Mouse (Mus musculus) hindbrain, embryonic 15.5 days (tissue): ENCODE measurements at regions not wholly inside any gene's neighbourhood (a gene's known extent, or its start where the extent isn't known, plus 50 kb on each side); places are given as distances from the start of the nearest gene placed in this dataset.

Experiments
- ATAC-seq: fragments of 200-750 bp; cut with Nextera tagmentation; 2 replicates; pipeline ENCODE4 v1.8.0; 2017; ENCODE audit warnings: low read depth, moderate number of reproducible peaks, moderate TSS enrichment; ENCODE audit not compliant: low FRiP score
- H3K27ac ChIP-seq: fragments of 300-500 bp; sonication (generic); replicated peaks from 2 replicates; pipeline ENCODE4 v1.5.1; 2015; ENCODE audit warnings: mild to moderate bottlenecking, inconsistent platforms
- H3K27me3 ChIP-seq: fragments of 300-500 bp; sonication (generic); 2 replicates; pipeline ENCODE4 v1.6.1; 2015; ENCODE audit warnings: control low read depth, inconsistent platforms
- H3K36me3 ChIP-seq: fragments of 300-500 bp; sonication (generic); 2 replicates; pipeline ENCODE4 v1.6.1; 2015; ENCODE audit warnings: control low read depth, inconsistent platforms
- H3K4me1 ChIP-seq: fragments of 300-500 bp; sonication (generic); replicated peaks from 2 replicates; pipeline ENCODE4 v1.6.1; 2015; ENCODE audit warnings: control low read depth, inconsistent platforms
- H3K4me2 ChIP-seq: fragments of 300-500 bp; sonication (generic); 2 replicates; pipeline ENCODE4 v1.6.1; 2015; ENCODE audit warnings: moderate library complexity, mild to moderate bottlenecking, inconsistent platforms
- H3K4me3 ChIP-seq: fragments of 300-500 bp; sonication (generic); 2 replicates; pipeline ENCODE4 v1.5.1; 2015; ENCODE audit warnings: mild to moderate bottlenecking, inconsistent platforms
- H3K9ac ChIP-seq: fragments of 300-500 bp; sonication (generic); 2 replicates; pipeline ENCODE4 v1.6.1; 2015; ENCODE audit warnings: inconsistent platforms
- H3K9me3 ChIP-seq: fragments of 300-500 bp; sonication (generic); 2 replicates; pipeline ENCODE4 v1.6.1; 2016; ENCODE audit warnings: control low read depth, inconsistent platforms
- WGBS: fragments of 180-500 bp; shearing (Covaris S2); methylation state at CpG from one replicate; pipeline ENCODE4 v1.1.7; 2015; 5-methylcytosine and 5-hydroxymethylcytosine counted together

GRCm38 (mm10) chr13:102113941-102114340 is 345.9 kb upstream of the Pik3r1 start:
- no peak for ATAC-seq
- Histone ChIP-seq H3K27me3 (no peaks in the 10 kb centered on the region), H3K4me3 (no peak overlapping the region), H3K27ac (no peak overlapping the region), H3K4me2 (no peak overlapping the region), H3K9ac (no peak overlapping the region), H3K9me3 (no peaks in the 10 kb centered on the region), H3K36me3 (no peaks in the 10 kb centered on the region), H3K4me1 (no peaks in the 10 kb centered on the region)
- WGBS, result 93% methylated on average over 5 of the region's 5 CpGs

GRCm38 (mm10) chr13:102122341-102122740 is 354.3 kb upstream of the Pik3r1 start:
- WGBS, result 95% methylated on average over 6 of the region's 6 CpGs
- ATAC-seq, result no peak
- Histone ChIP-seq H3K27me3 (no peaks in the 10 kb centered on the region), H3K9ac (no peak overlapping the region), H3K4me1 (no peaks in the 10 kb centered on the region), H3K4me3 (no peak overlapping the region), H3K9me3 (no peaks in the 10 kb centered on the region), H3K27ac (no peak overlapping the region), H3K4me2 (no peak overlapping the region), H3K36me3 (no peaks in the 10 kb centered on the region)

GRCm38 (mm10) chr13:102127933-102128430 is 360.0 kb upstream of the Pik3r1 start:
- no peaks in the 10 kb centered on the region for H3K27me3 ChIP-seq
- H3K4me2 ChIP-seq, result no peak overlapping the region
- H3K4me1 ChIP-seq, result 0 out of 2 replicates have a peak, but pooled peaks cover 2% of the 10 kb centered on the region
- H3K4me3 ChIP-seq, result no peak overlapping the region
- 78% methylated on average over 4 of the region's 4 CpGs for WGBS
- H3K9ac ChIP-seq, result no peak overlapping the region
- no peaks in the 10 kb centered on the region for H3K9me3 ChIP-seq
- no peak overlapping the region for H3K27ac ChIP-seq
- H3K36me3 ChIP-seq, result no peaks in the 10 kb centered on the region
- no peak for ATAC-seq

GRCm38 (mm10) chr13:102131459-102131858 is 363.4 kb upstream of the Pik3r1 start:
- Histone ChIP-seq H3K4me2 (no peak overlapping the region), H3K9me3 (no peaks in the 10 kb centered on the region), H3K36me3 (no peaks in the 10 kb centered on the region), H3K4me3 (no peak overlapping the region), H3K9ac (no peak overlapping the region), H3K27ac (no peak overlapping the region), H3K27me3 (no peaks in the 10 kb centered on the region), H3K4me1 (0 out of 2 replicates have a peak, but pooled peaks cover 2% of the 10 kb centered on the region)
- 76% methylated on average over 2 of the region's 2 CpGs for WGBS
- ATAC-seq, result no peak

GRCm38 (mm10) chr13:102132154-102132553 is 364.1 kb upstream of the Pik3r1 start:
- 0 out of 2 replicates have a peak, but pooled peaks cover 2% of the 10 kb centered on the region for H3K4me1 ChIP-seq
- no peak for ATAC-seq
- 46% methylated on average over 5 of the region's 5 CpGs for WGBS

GRCm38 (mm10) chr13:102132696-102133095 is 364.7 kb upstream of the Pik3r1 start:
- 51% methylated on average over 2 of the region's 2 CpGs for WGBS
- H3K4me3 ChIP-seq, result no peak overlapping the region
- no peak for ATAC-seq
- H3K36me3 ChIP-seq, result no peaks in the 10 kb centered on the region
- H3K4me2 ChIP-seq, result no peak overlapping the region
- no peak overlapping the region for H3K9ac ChIP-seq
- H3K9me3 ChIP-seq, result no peaks in the 10 kb centered on the region
- no peaks in the 10 kb centered on the region for H3K27me3 ChIP-seq
- H3K4me1 ChIP-seq, result 0 out of 2 replicates have a peak, but pooled peaks cover 2% of the 10 kb centered on the region
- no peak overlapping the region for H3K27ac ChIP-seq

More at GRCm38 (mm10) chr13:102132154-102132553, 364.1 kb upstream of the Pik3r1 start:
- Histone ChIP-seq H3K4me2 (no peak overlapping the region), H3K36me3 (no peaks in the 10 kb centered on the region), H3K9me3 (no peaks in the 10 kb centered on the region), H3K27ac (no peak overlapping the region), H3K9ac (no peak overlapping the region), H3K4me3 (no peak overlapping the region), H3K27me3 (no peaks in the 10 kb centered on the region)

GRCm38 (mm10) chr13:102135210-102135609 is 367.2 kb upstream of the Pik3r1 start:
- Histone ChIP-seq H3K4me1 (0 out of 2 replicates have a peak, but pooled peaks cover 2% of the 10 kb centered on the region), H3K4me2 (no peak overlapping the region), H3K27ac (no peak overlapping the region), H3K9me3 (no peaks in the 10 kb centered on the region), H3K36me3 (no peaks in the 10 kb centered on the region), H3K4me3 (no peak overlapping the region), H3K27me3 (no peaks in the 10 kb centered on the region), H3K9ac (no peak overlapping the region)
- no peak for ATAC-seq

- Histone ChIP-seq H3K4me2 (no peak overlapping the region), H3K4me1 (no peaks in the 10 kb centered on the region), H3K9ac (no peak overlapping the region), H3K4me3 (no peak overlapping the region), H3K27me3 (no peaks in the 10 kb centered on the region), H3K27ac (no peak overlapping the region), H3K9me3 (no peaks in the 10 kb centered on the region), H3K36me3 (no peaks in the 10 kb centered on the region)
- no peak for ATAC-seq
- WGBS, result 96% methylated on average over 7 of the region's 7 CpGs
Observed at GRCm38 (mm10) chr13:102142986-102143385, 375.0 kb upstream of the Pik3r1 start.

GRCm38 (mm10) chr13:102143848-102144247 is 375.8 kb upstream of the Pik3r1 start:
- ATAC-seq, result no peak
- no peaks in the 10 kb centered on the region for H3K9me3 ChIP-seq
- H3K4me1 ChIP-seq, result no peaks in the 10 kb centered on the region
- H3K4me2 ChIP-seq, result no peak overlapping the region
- WGBS, result 84% methylated on average over 2 of the region's 2 CpGs
- no peaks in the 10 kb centered on the region for H3K27me3 ChIP-seq
- no peaks in the 10 kb centered on the region for H3K36me3 ChIP-seq
- H3K4me3 ChIP-seq, result no peak overlapping the region
- no peak overlapping the region for H3K27ac ChIP-seq
- H3K9ac ChIP-seq, result no peak overlapping the region

GRCm38 (mm10) chr13:102148039-102148438 is 380.0 kb upstream of the Pik3r1 start:
- Histone ChIP-seq H3K27ac (no peak overlapping the region), H3K36me3 (no peaks in the 10 kb centered on the region), H3K27me3 (no peaks in the 10 kb centered on the region), H3K4me1 (no peaks in the 10 kb centered on the region), H3K4me2 (no peak overlapping the region), H3K9me3 (no peaks in the 10 kb centered on the region), H3K4me3 (no peak overlapping the region), H3K9ac (no peak overlapping the region)
- no peak for ATAC-seq
- 92% methylated on average over 2 of the region's 2 CpGs for WGBS

- WGBS, result 44% methylated on average over 5 of the region's 5 CpGs
- H3K9ac ChIP-seq, result no peak overlapping the region
Observed at GRCm38 (mm10) chr13:102153785-102154608, 386.0 kb upstream of the Pik3r1 start.

GRCm38 (mm10) chr13:102154609-102154899 is 386.5 kb upstream of the Pik3r1 start:
- Histone ChIP-seq H3K9ac (no peak overlapping the region), H3K4me1 (peaks cover 3% of the 10 kb centered on the region; the same call in 1 of the 2 replicates), H3K36me3 (no peaks in the 10 kb centered on the region), H3K9me3 (no peaks in the 10 kb centered on the region), H3K4me3 (no peak overlapping the region), H3K4me2 (no peak overlapping the region), H3K27me3 (no peaks in the 10 kb centered on the region), H3K27ac (no peak overlapping the region)
- ATAC-seq, result 0 out of 2 replicates have a peak, but pooled peaks have one; percentile 45
- whole genome bisulfite sequencing, result 44% methylated on average over 2 of the region's 2 CpGs

More at GRCm38 (mm10) chr13:102153785-102154608, 386.0 kb upstream of the Pik3r1 start:
- H3K4me1 ChIP-seq, result peaks cover 3% of the 10 kb centered on the region; the same call in 1 of the 2 replicates
- 0 out of 2 replicates have a peak, but pooled peaks have one; percentile 27 for ATAC-seq
- H3K9me3 ChIP-seq, result no peaks in the 10 kb centered on the region
- H3K36me3 ChIP-seq, result no peaks in the 10 kb centered on the region
- H3K4me2 ChIP-seq, result no peak overlapping the region
- no peaks in the 10 kb centered on the region for H3K27me3 ChIP-seq
- no peak overlapping the region for H3K4me3 ChIP-seq
- no peak overlapping the region; the same call in 1 of the 2 replicates for H3K27ac ChIP-seq
